Mouse (Mus musculus) megakaryocyte, embryonic 14.5 days (primary cell): ENCODE results near the gene Prss30.

Experiments used
- FLI1 ChIP-seq: IDR thresholded peaks from 2 replicates; pipeline ENCODE4 v1.6.1; 2012; ENCODE audit warnings: low read length, inconsistent platforms, mixed read lengths
- GATA1 ChIP-seq: IDR thresholded peaks from 3 replicates; pipeline ENCODE4 v1.6.1; 2012; ENCODE audit warnings: mixed read lengths, low read length, inconsistent platforms, borderline replicate concordance

- no peak for TF ChIP-seq GATA1
- no peak for TF ChIP-seq FLI1
These were observed 55.3 kb downstream of the Prss30 start for GRCm38 (mm10) chr17:23925090-23925493.
